Mouse (Mus musculus): Measurements from ENCODE around the gene Nfia. TPM values are rescaled to one million over a fixed set of nuclear protein-coding genes. Genes with fewer than 3 reads are reported as not detected.

Gene Nfia
- polyA plus RNA-seq, 1 experiment: 8.1 TPM

- H3K27me3 ChIP-seq (ENCODE audit: control insufficient read depth, insufficient read depth, low read length): no peaks in the 10 kb centered on the region
- no peaks in the 10 kb centered on the region for H3K36me3 ChIP-seq (ENCODE audit: control insufficient read depth, insufficient read depth, low read length)
- TF ChIP-seq CTCF (IDR thresholded peaks at IDR 0.05; ENCODE audit: control insufficient read depth, insufficient read depth, insufficient replicate concordance, low read depth, low read length) (no peak), POLR2A (IDR thresholded peaks at IDR 0.05; ENCODE audit: control insufficient read depth, low read depth, low read length) (no peak)
- H3K4me3 ChIP-seq (ENCODE audit: control insufficient read depth, low read depth, low read length): no peak overlapping the region
- H3K4me1 ChIP-seq (ENCODE audit: control insufficient read depth, insufficient read depth, low read length): peaks cover 2% of the 10 kb centered on the region; the same call in 1 of the 2 replicates
- peak overlapping the region; percentile 30 for H3K27ac ChIP-seq (ENCODE audit: control insufficient read depth, insufficient read depth, low read depth, low read length)
Observed at GRCm38 (mm10) chr4:97839406-97840101, 67.0 kb downstream of the Nfia start.

- Histone ChIP-seq H3K4me3 (ENCODE audit: control insufficient read depth, low read depth, low read length) (no peak overlapping the region), H3K36me3 (ENCODE audit: control insufficient read depth, insufficient read depth, low read length) (no peaks in the 10 kb centered on the region), H3K27me3 (ENCODE audit: control insufficient read depth, insufficient read depth, low read length) (no peaks in the 10 kb centered on the region), H3K27ac (ENCODE audit: control insufficient read depth, insufficient read depth, low read depth, low read length) (peak overlapping the region; percentile 30), H3K4me1 (ENCODE audit: control insufficient read depth, insufficient read depth, low read length) (peaks cover 2% of the 10 kb centered on the region; the same call in 1 of the 2 replicates)
- no peak for TF ChIP-seq CTCF (IDR thresholded peaks at IDR 0.05; ENCODE audit: control insufficient read depth, insufficient read depth, insufficient replicate concordance, low read depth, low read length)
- TF ChIP-seq POLR2A (IDR thresholded peaks at IDR 0.05; ENCODE audit: control insufficient read depth, low read depth, low read length): no peak
Observed at GRCm38 (mm10) chr4:97840227-97841062, 67.9 kb downstream of the Nfia start.

GRCm38 (mm10) chr4:97841063-97841595 lies 68.6 kb downstream of the Nfia start:
- no peaks in the 10 kb centered on the region for H3K36me3 ChIP-seq (ENCODE audit: control insufficient read depth, insufficient read depth, low read length)
- H3K4me3 ChIP-seq (ENCODE audit: control insufficient read depth, low read depth, low read length): no peak overlapping the region
- H3K27ac ChIP-seq (ENCODE audit: control insufficient read depth, insufficient read depth, low read depth, low read length): no peak overlapping the region
- H3K4me1 ChIP-seq (ENCODE audit: control insufficient read depth, insufficient read depth, low read length): peaks cover 2% of the 10 kb centered on the region; the same call in 1 of the 2 replicates
- H3K27me3 ChIP-seq (ENCODE audit: control insufficient read depth, insufficient read depth, low read length): no peaks in the 10 kb centered on the region
- TF ChIP-seq CTCF (IDR thresholded peaks at IDR 0.05; ENCODE audit: control insufficient read depth, insufficient read depth, insufficient replicate concordance, low read depth, low read length) (no peak), POLR2A (IDR thresholded peaks at IDR 0.05; ENCODE audit: control insufficient read depth, low read depth, low read length) (no peak)

GRCm38 (mm10) chr4:97841745-97842144 lies 69.2 kb downstream of the Nfia start:
- Histone ChIP-seq H3K27ac (ENCODE audit: control insufficient read depth, insufficient read depth, low read depth, low read length) (no peak overlapping the region), H3K27me3 (ENCODE audit: control insufficient read depth, insufficient read depth, low read length) (no peaks in the 10 kb centered on the region), H3K36me3 (ENCODE audit: control insufficient read depth, insufficient read depth, low read length) (no peaks in the 10 kb centered on the region), H3K4me1 (ENCODE audit: control insufficient read depth, insufficient read depth, low read length) (peaks cover 2% of the 10 kb centered on the region; the same call in 1 of the 2 replicates), H3K4me3 (ENCODE audit: control insufficient read depth, low read depth, low read length) (no peak overlapping the region)
- TF ChIP-seq CTCF (IDR thresholded peaks at IDR 0.05; ENCODE audit: control insufficient read depth, insufficient read depth, insufficient replicate concordance, low read depth, low read length) (no peak), POLR2A (IDR thresholded peaks at IDR 0.05; ENCODE audit: control insufficient read depth, low read depth, low read length) (no peak)

GRCm38 (mm10) chr4:97843981-97844690 lies 71.6 kb downstream of the Nfia start:
- Histone ChIP-seq H3K36me3 (ENCODE audit: control insufficient read depth, insufficient read depth, low read length) (no peaks in the 10 kb centered on the region), H3K27me3 (ENCODE audit: control insufficient read depth, insufficient read depth, low read length) (no peaks in the 10 kb centered on the region), H3K4me3 (ENCODE audit: control insufficient read depth, low read depth, low read length) (no peak overlapping the region), H3K27ac (ENCODE audit: control insufficient read depth, insufficient read depth, low read depth, low read length) (no peak overlapping the region), H3K4me1 (ENCODE audit: control insufficient read depth, insufficient read depth, low read length) (peaks cover 2% of the 10 kb centered on the region; the same call in 1 of the 2 replicates)
- TF ChIP-seq POLR2A (IDR thresholded peaks at IDR 0.05; ENCODE audit: control insufficient read depth, low read depth, low read length): no peak
- no peak for TF ChIP-seq CTCF (IDR thresholded peaks at IDR 0.05; ENCODE audit: control insufficient read depth, insufficient read depth, insufficient replicate concordance, low read depth, low read length)

- peaks cover under 1% of the 10 kb centered on the region; the same call in 1 of the 2 replicates for H3K4me1 ChIP-seq (ENCODE audit: control insufficient read depth, insufficient read depth, low read length)
- H3K36me3 ChIP-seq (ENCODE audit: control insufficient read depth, insufficient read depth, low read length): no peaks in the 10 kb centered on the region
- no peaks in the 10 kb centered on the region for H3K27me3 ChIP-seq (ENCODE audit: control insufficient read depth, insufficient read depth, low read length)
- no peak overlapping the region for H3K27ac ChIP-seq (ENCODE audit: control insufficient read depth, insufficient read depth, low read depth, low read length)
- no peak overlapping the region for H3K4me3 ChIP-seq (ENCODE audit: control insufficient read depth, low read depth, low read length)
- no peak for TF ChIP-seq CTCF (IDR thresholded peaks at IDR 0.05; ENCODE audit: control insufficient read depth, insufficient read depth, insufficient replicate concordance, low read depth, low read length)
- no peak for TF ChIP-seq POLR2A (IDR thresholded peaks at IDR 0.05; ENCODE audit: control insufficient read depth, low read depth, low read length)
Observed at GRCm38 (mm10) chr4:97844899-97845298, 72.4 kb downstream of the Nfia start.
